Comparison of ENCODE assay signal across 8 mouse cellular contexts in genomic region chr11:98743655-98744345, GRCm38 (mm10). TPM values are rescaled to one million over a fixed set of nuclear protein-coding genes. Genes with fewer than 3 reads are reported as not detected.
DNase-seq lines count a peak whose midpoint lies in the region; ATAC-seq and TF ChIP-seq lines count a peak whose summit lies in the region.

No protein-coding gene starts in this region.

- no peak for TF ChIP-seq EP300 in heart, adult 2 months (IDR thresholded peaks at IDR 0.05; ENCODE audit: insufficient read depth, low read depth, low read length)

- ATAC-seq in intestine, postnatal 0 days: no peak
- ATAC-seq in liver, embryonic 15.5 days (ENCODE audit: insufficient read depth): no peak
- ATAC-seq in inflammation-experienced regulatory T-cells, adult 6 months: no peak

- TF ChIP-seq POLR2A in heart, adult 2 months (IDR thresholded peaks at IDR 0.05; ENCODE audit: insufficient read depth, low read depth, low read length): 0 out of 2 replicates have a peak, but pooled peaks have one; percentile 22

- H3K4me1 ChIP-seq in heart, adult 2 months (ENCODE audit: control insufficient read depth, insufficient read depth, low read length): peaks cover 40% of the 10 kb centered on the region
- H3K4me1 ChIP-seq in intestine, postnatal 0 days (replicated peaks; ENCODE audit: control insufficient read depth, insufficient read depth, low read length): peaks cover 38% of the 10 kb centered on the region
- peaks cover 97% of the 10 kb centered on the region for H3K4me1 ChIP-seq in liver, embryonic 15.5 days (replicated peaks)

- peak overlapping the region; percentile 100 for H3K4me3 ChIP-seq in heart, adult 2 months
- H3K4me3 ChIP-seq in intestine, postnatal 0 days (ENCODE audit: low read depth, low read length): peak overlapping the region; percentile 96
- peak overlapping the region; percentile 88; the same call in 1 of the 2 replicates for H3K4me3 ChIP-seq in liver, embryonic 15.5 days (replicated peaks)

- peak overlapping the region; percentile 53 for H3K9ac ChIP-seq in heart, adult 2 months (ENCODE audit: low read depth, low read length)
- H3K9ac ChIP-seq in intestine, postnatal 0 days (ENCODE audit: low read depth, low read length): peak overlapping the region; percentile 41
- H3K9ac ChIP-seq in liver, embryonic 15.5 days: peak overlapping the region; percentile 88; the same call in 1 of the 2 replicates

- no peak for TF ChIP-seq CTCF in heart, adult 2 months (IDR thresholded peaks at IDR 0.05)
- no peak for TF ChIP-seq CTCF in intestine, postnatal 0 days (IDR thresholded peaks at IDR 0.05; ENCODE audit: low read depth)

- H3K36me3 ChIP-seq in heart, adult 2 months (ENCODE audit: control insufficient read depth, insufficient read depth, low read length): peaks cover 5% of the 10 kb centered on the region; the same call in 1 of the 2 replicates
- H3K36me3 ChIP-seq in intestine, postnatal 0 days (ENCODE audit: control insufficient read depth, insufficient read depth): no peaks in the 10 kb centered on the region
- 0 out of 2 replicates have a peak, but pooled peaks cover 2% of the 10 kb centered on the region for H3K36me3 ChIP-seq in liver, embryonic 15.5 days (replicated peaks)

- 7% methylated on average over 9 of the region's 9 CpGs for WGBS in heart, adult 2 months
- 4% methylated on average over 9 of the region's 9 CpGs for WGBS in intestine, postnatal 0 days
- 21% methylated on average over 9 of the region's 9 CpGs for WGBS in liver, embryonic 15.5 days (ENCODE audit: insufficient replicate concordance)

- intact Hi-C loops in heart, adult 2 months (cut with DNase I): no loop called here

- peak; percentile 64 for DNase-seq in gastrocnemius, adult 18-20 months (ENCODE audit: low spot score)
- no peak for DNase-seq in gastrocnemius, adult 8-10 months (ENCODE audit: low spot score in 2 of 2)
- peak; percentile 67 to 75 for DNase-seq in cerebellum, postnatal 10 days
- peak; percentile 72 to 77 for DNase-seq in heart, adult 2 months
- peak; percentile 87 for DNase-seq in retina, postnatal 1 day

- H3K27ac ChIP-seq in heart, adult 2 months: peak overlapping the region; percentile 100
- H3K27ac ChIP-seq in intestine, postnatal 0 days (ENCODE audit: low read depth, low read length): peak overlapping the region; percentile 98
- peak overlapping the region; percentile 91 for H3K27ac ChIP-seq in liver, embryonic 15.5 days (replicated peaks)

- peak overlapping the region; percentile 91 for H3K4me2 ChIP-seq in intestine, postnatal 0 days (replicated peaks; ENCODE audit: low read depth)
- H3K4me2 ChIP-seq in liver, embryonic 15.5 days: peak overlapping the region; percentile 99

- H3K9me3 ChIP-seq in intestine, postnatal 0 days (ENCODE audit: control insufficient read depth): no peaks in the 10 kb centered on the region
- no peaks in the 10 kb centered on the region for H3K9me3 ChIP-seq in liver, embryonic 15.5 days (replicated peaks)

- H3K79me2 ChIP-seq in heart, adult 2 months (replicated peaks; ENCODE audit: control insufficient read depth, insufficient read depth, low read length): peaks cover 7% of the 10 kb centered on the region; the same call in 1 of the 2 replicates

- H3K27me3 ChIP-seq in heart, adult 2 months (ENCODE audit: control insufficient read depth, insufficient read depth, low read length): no peaks in the 10 kb centered on the region
- no peaks in the 10 kb centered on the region for H3K27me3 ChIP-seq in intestine, postnatal 0 days (replicated peaks; ENCODE audit: control insufficient read depth, insufficient read depth, low read length)
- no peaks in the 10 kb centered on the region for H3K27me3 ChIP-seq in liver, embryonic 15.5 days

RNA-seq across cellular contexts. Expression of gene Thra, which starts 3.4 kb away (rescaled TPM):
- total RNA-seq in gastrocnemius, adult 18-20 months (2021): 10 to 100 TPM; 78.3 to 85.2 TPM
- 10 to 100 TPM; 67.5 to 81.5 (median 76.2) TPM for total RNA-seq in gastrocnemius, adult 8-10 months (2022)
- total RNA-seq in heart, adult 2 months (2021): 100 to 1,000 TPM; 103 to 105 TPM
- 89.4 and 104 TPM in 2 replicates for polyA plus RNA-seq in heart, adult 2 months (2012; rRNA removed)
- polyA plus RNA-seq in intestine, postnatal 0 days (2015; fragmentation: Nextera tagmentation; extraction: Ambion mirVana): 32.4 and 39.1 TPM in 2 replicates
- polyA plus RNA-seq in liver, embryonic 15.5 days (2015; fragmentation: Nextera tagmentation; extraction: Ambion mirVana): 7.2 and 7.6 TPM in 2 replicates
- 1 to 10 TPM; 1.3 to 6.3 (median 5.2) TPM for polyA plus RNA-seq in inflammation-experienced regulatory T-cells, adult 6 months (2017; shearing (Covaris generic))

RNA-seq across cellular contexts. Expression of gene Med24, which starts 14.6 kb away (rescaled TPM):
- 10 to 100 TPM; 48.1 to 53.3 TPM for total RNA-seq in gastrocnemius, adult 18-20 months (2021)
- 10 to 100 TPM; 42.2 to 48.4 (median 47.9) TPM for total RNA-seq in gastrocnemius, adult 8-10 months (2022)
- 10 to 100 TPM; 41.6 to 48.1 TPM for total RNA-seq in heart, adult 2 months (2021)
- 54.5 and 65.2 TPM in 2 replicates for polyA plus RNA-seq in heart, adult 2 months (2012; rRNA removed)
- 14.7 and 18.5 TPM in 2 replicates for polyA plus RNA-seq in intestine, postnatal 0 days (2015; fragmentation: Nextera tagmentation; extraction: Ambion mirVana)
- polyA plus RNA-seq in liver, embryonic 15.5 days (2015; fragmentation: Nextera tagmentation; extraction: Ambion mirVana): 24.2 and 27.7 TPM in 2 replicates
- polyA plus RNA-seq in inflammation-experienced regulatory T-cells, adult 6 months (2017; shearing (Covaris generic)): 10 to 100 TPM; 23.8 to 32.5 (median 28.3) TPM

RNA-seq across cellular contexts. Expression of gene Nr1d1, which starts 31.3 kb away (rescaled TPM):
- total RNA-seq in gastrocnemius, adult 18-20 months (2021): 100 to 1,000 TPM in 1 of 2 experiments, 10 to 100 TPM in 1; 74.0 to 126 TPM
- 100 to 1,000 TPM in 2 of 4 experiments, 10 to 100 TPM in 2; 83.4 to 175 (median 99.4) TPM for total RNA-seq in gastrocnemius, adult 8-10 months (2022)
- 100 to 1,000 TPM in 1 of 2 experiments, 10 to 100 TPM in 1; 35.5 to 111 TPM for total RNA-seq in heart, adult 2 months (2021)
- polyA plus RNA-seq in heart, adult 2 months (2012; rRNA removed): 190 and 208 TPM in 2 replicates
- polyA plus RNA-seq in intestine, postnatal 0 days (2015; fragmentation: Nextera tagmentation; extraction: Ambion mirVana): 4.1 and 5.1 TPM in 2 replicates
- polyA plus RNA-seq in liver, embryonic 15.5 days (2015; fragmentation: Nextera tagmentation; extraction: Ambion mirVana): 0.63 and 0.85 TPM in 2 replicates
- 1 to 10 TPM; 6.5 to 8.4 (median 7.3) TPM for polyA plus RNA-seq in inflammation-experienced regulatory T-cells, adult 6 months (2017; shearing (Covaris generic))

RNA-seq across cellular contexts. Expression of gene Csf3, which starts 42.7 kb away (rescaled TPM):
- total RNA-seq in gastrocnemius, adult 18-20 months (2021): not detected
- not detected for total RNA-seq in gastrocnemius, adult 8-10 months (2022)
- not detected for total RNA-seq in heart, adult 2 months (2021)
- not detected in 2 replicates for polyA plus RNA-seq in heart, adult 2 months (2012; rRNA removed)
- polyA plus RNA-seq in intestine, postnatal 0 days (2015; fragmentation: Nextera tagmentation; extraction: Ambion mirVana): 0.08 TPM in 1 of 2 replicates, not detected in the other
- polyA plus RNA-seq in liver, embryonic 15.5 days (2015; fragmentation: Nextera tagmentation; extraction: Ambion mirVana): not detected in 2 replicates
- not detected for polyA plus RNA-seq in inflammation-experienced regulatory T-cells, adult 6 months (2017; shearing (Covaris generic))

RNA-seq across cellular contexts. Expression of gene Msl1, which starts 51.5 kb away (rescaled TPM):
- 10 to 100 TPM; 50.5 to 56.4 TPM for total RNA-seq in gastrocnemius, adult 18-20 months (2021)
- 10 to 100 TPM; 53.9 to 57.7 (median 55.8) TPM for total RNA-seq in gastrocnemius, adult 8-10 months (2022)
- 10 to 100 TPM; 68.9 to 75.3 TPM for total RNA-seq in heart, adult 2 months (2021)
- 21.9 and 44.4 TPM in 2 replicates for polyA plus RNA-seq in heart, adult 2 months (2012; rRNA removed)
- polyA plus RNA-seq in intestine, postnatal 0 days (2015; fragmentation: Nextera tagmentation; extraction: Ambion mirVana): 12.6 and 15.1 TPM in 2 replicates
- polyA plus RNA-seq in liver, embryonic 15.5 days (2015; fragmentation: Nextera tagmentation; extraction: Ambion mirVana): 5.2 and 5.8 TPM in 2 replicates
- polyA plus RNA-seq in inflammation-experienced regulatory T-cells, adult 6 months (2017; shearing (Covaris generic)): 10 to 100 TPM; 16.7 to 26.3 (median 20.4) TPM

Comparison
In these comparisons a context has a peak if more than half of its experiments do, and no peak if none do; other contexts are left out.
1. DNase-seq: peak in gastrocnemius, adult 18-20 months (single experiment), cerebellum, postnatal 10 days (2 of 2), heart, adult 2 months (2 of 2) and retina, postnatal 1 day (single experiment); none in gastrocnemius, adult 8-10 months (0 of 2).
2. RNA of gene Nr1d1, which starts 31.3 kb away (polyA plus RNA-seq): 190 to 208 TPM in heart, adult 2 months; 6.5 to 8.4 TPM in inflammation-experienced regulatory T-cells, adult 6 months, 4.1 to 5.1 TPM in intestine, postnatal 0 days and 0.63 to 0.85 TPM in liver, embryonic 15.5 days; every median in the first group is over 10 times any median in the second.
3. Peak in every context shown above with its lines, with median percentiles within 50 percentile points of each other: H3K27ac ChIP-seq, H3K4me3 ChIP-seq and H3K9ac ChIP-seq.